Mouse (Mus musculus): Measurements from ENCODE around the gene Dcaf11.

DNA sequence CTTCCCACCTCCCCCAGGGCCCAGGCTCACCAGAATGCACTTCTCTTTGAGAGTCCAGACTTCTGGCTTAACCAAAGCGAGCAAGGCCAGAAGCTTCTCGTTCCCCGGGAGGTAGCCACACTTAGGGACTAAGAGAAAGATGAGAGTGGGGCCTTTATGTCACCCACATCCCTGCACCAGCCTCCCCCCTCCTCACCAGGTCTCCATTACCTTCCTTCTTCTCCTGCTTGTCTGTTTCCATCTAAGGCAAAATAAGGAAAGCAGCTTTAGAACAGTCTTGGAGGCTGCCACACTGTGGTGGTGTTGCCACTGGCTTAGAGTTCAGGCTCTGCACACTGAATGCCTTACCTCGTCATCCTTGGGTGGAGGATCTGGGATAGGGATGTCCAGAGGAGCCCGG lies 29.5 kb downstream of the Dcaf11 start:
- TF ChIP-seq CTCF (IDR thresholded peaks at IDR 0.05; ENCODE audit: extremely low read depth, insufficient read length, insufficient replicate concordance, low read depth, low read length) (no peak), POLR2A (IDR thresholded peaks at IDR 0.05; ENCODE audit: low read depth, low read length) (no peak)

All from small intestine, adult 2 months (tissue).